Mouse (Mus musculus) liver, adult 2 months (tissue): ENCODE results near the gene Adamts17. TPM values are rescaled to one million over a fixed set of nuclear protein-coding genes. Genes with fewer than 3 reads are reported as not detected.

Source experiments
- DNase-seq: peaks from one replicate; pipeline ENCODE4 v3.0.0-alpha.2; 2011; ENCODE audit warnings: low read depth, low spot score; ENCODE audit errors: extremely low read depth
- H3K27ac ChIP-seq: fragments of 200-500 bp; replicated peaks from 2 replicates; pipeline ENCODE4 v1.5.1; 2012; ENCODE audit warnings: low read depth, mild to moderate bottlenecking, control low read depth, inconsistent platforms, low read length; ENCODE audit not compliant: insufficient read depth
- H3K27me3 ChIP-seq: fragments of 200-500 bp; 2 replicates; pipeline ENCODE4 v1.6.1; 2012; ENCODE audit warnings: mild to moderate bottlenecking, moderate library complexity, low read length, inconsistent platforms; ENCODE audit not compliant: control insufficient read depth, insufficient read depth
- H3K36me3 ChIP-seq: fragments of 200-500 bp; 2 replicates; pipeline ENCODE4 v1.6.1; 2012; ENCODE audit warnings: low read length, inconsistent platforms; ENCODE audit not compliant: control insufficient read depth, insufficient read depth
- H3K4me1 ChIP-seq: fragments of 200-500 bp; 2 replicates; pipeline ENCODE4 v1.6.1; 2011; ENCODE audit warnings: low read length; ENCODE audit not compliant: control insufficient read depth, insufficient read depth
- H3K4me3 ChIP-seq: fragments of 200-500 bp; 2 replicates; pipeline ENCODE4 v1.5.1; 2011; ENCODE audit warnings: low read depth, mild to moderate bottlenecking, control low read depth, low read length, moderate library complexity; ENCODE audit not compliant: insufficient read depth
- H3K79me2 ChIP-seq: fragments of 200-500 bp; 2 replicates; pipeline ENCODE4 v1.6.1; 2012; ENCODE audit warnings: inconsistent platforms, mild to moderate bottlenecking, low read length, moderate library complexity; ENCODE audit not compliant: control insufficient read depth, insufficient read depth
- H3K9ac ChIP-seq: fragments of 200-500 bp; 2 replicates; pipeline ENCODE4 v1.6.1; 2012; ENCODE audit warnings: low read depth, mild to moderate bottlenecking, control low read depth, inconsistent platforms, low read length
- CTCF ChIP-seq: fragments of 200-500 bp; IDR thresholded peaks from 2 replicates; pipeline ENCODE4 v1.5.1; 2011; ENCODE audit warnings: low read depth, low read length, control low read depth
- POLR2A ChIP-seq: fragments of 200-500 bp; IDR thresholded peaks from 2 replicates; pipeline ENCODE4 v1.6.1; 2011; ENCODE audit warnings: low read length, control low read depth; ENCODE audit not compliant: insufficient read depth; ENCODE audit errors: extremely low read depth
- WGBS: fragments of 180-500 bp; shearing (Covaris S2); methylation state at CpG from one replicate; pipeline ENCODE4 v1.1.7; 2018; 5-methylcytosine and 5-hydroxymethylcytosine counted together
- polyA plus RNA-seq: library from polyadenylated mRNA; depleted of rRNA; stranded (reverse); fragments of >200 nt; gene quantifications from 2 replicates; pipeline ENCODE4 v1.2.3, GENCODE M21; 2012
- total RNA-seq: library from RNA; depleted of rRNA; stranded (reverse); fragments of >200 nt; gene quantifications from 2 replicates; pipeline ENCODE4 v1.2.3, GENCODE M21; 2014

Adamts17 gene
- total and polyA plus RNA-seq, 2 experiments, result 0.09 to 0.17 TPM

DNA sequence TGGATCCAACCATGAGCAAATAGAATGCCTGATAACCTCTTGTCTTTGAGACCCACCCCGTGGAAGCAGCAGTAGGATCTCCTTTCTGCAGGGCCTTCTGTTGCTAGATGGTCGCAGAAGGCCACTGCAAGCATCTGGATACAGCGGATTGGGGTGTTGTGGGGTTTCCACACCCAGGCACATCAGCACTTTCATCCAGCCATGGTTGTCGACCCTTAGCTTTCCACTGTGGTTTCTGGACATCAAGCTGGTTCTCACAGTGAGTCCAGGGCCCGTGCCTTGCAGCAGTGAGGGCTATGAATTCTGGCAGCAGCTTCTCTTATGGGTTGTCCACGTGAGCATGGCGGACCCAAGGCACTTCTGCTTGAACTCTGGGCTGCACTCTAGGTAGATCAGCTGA lies 118.2 kb downstream of the Adamts17 start:
- Histone ChIP-seq H3K27me3 (no peaks in the 10 kb centered on the region), H3K4me3 (no peak overlapping the region), H3K4me1 (no peaks in the 10 kb centered on the region), H3K27ac (no peak overlapping the region), H3K36me3 (no peaks in the 10 kb centered on the region), H3K79me2 (no peaks in the 10 kb centered on the region), H3K9ac (no peak overlapping the region)
- WGBS, result 89% methylated on average over 7 of the region's 7 CpGs
- TF ChIP-seq POLR2A, result no peak
- TF ChIP-seq CTCF, result no peak
- no peak for DNase-seq

- Histone ChIP-seq H3K79me2 (no peaks in the 10 kb centered on the region), H3K36me3 (no peaks in the 10 kb centered on the region), H3K4me3 (no peak overlapping the region), H3K9ac (no peak overlapping the region), H3K27me3 (no peaks in the 10 kb centered on the region), H3K4me1 (no peaks in the 10 kb centered on the region), H3K27ac (no peak overlapping the region)
- no peak for DNase-seq
- 67% methylated on average over 8 of the region's 8 CpGs for WGBS
- TF ChIP-seq CTCF, result no peak
- TF ChIP-seq POLR2A, result no peak
Observed at GRCm38 (mm10) chr7:66960246-66961033, 120.9 kb downstream of the Adamts17 start.

GRCm38 (mm10) chr7:66962736-66963135 lies 123.2 kb downstream of the Adamts17 start:
- WGBS, result 91% methylated on average over 10 of the region's 10 CpGs
- H3K4me3 ChIP-seq, result no peak overlapping the region

GRCm38 (mm10) chr7:66963541-66963940 lies 124.0 kb downstream of the Adamts17 start:
- TF ChIP-seq POLR2A, result no peak
- TF ChIP-seq CTCF, result no peak
- 72% methylated on average over 8 of the region's 8 CpGs for WGBS
- Histone ChIP-seq H3K27me3 (no peaks in the 10 kb centered on the region), H3K79me2 (no peaks in the 10 kb centered on the region), H3K36me3 (no peaks in the 10 kb centered on the region), H3K4me1 (no peaks in the 10 kb centered on the region), H3K9ac (no peak overlapping the region), H3K27ac (no peak overlapping the region), H3K4me3 (no peak overlapping the region)
- DNase-seq, result no peak

More at GRCm38 (mm10) chr7:66962736-66963135, 123.2 kb downstream of the Adamts17 start:
- H3K9ac ChIP-seq, result no peak overlapping the region
- H3K4me1 ChIP-seq, result no peaks in the 10 kb centered on the region
- H3K36me3 ChIP-seq, result no peaks in the 10 kb centered on the region
- TF ChIP-seq CTCF, result no peak
- no peak for TF ChIP-seq POLR2A
- H3K27me3 ChIP-seq, result no peaks in the 10 kb centered on the region
- H3K79me2 ChIP-seq, result no peaks in the 10 kb centered on the region
- no peak for DNase-seq
- H3K27ac ChIP-seq, result no peak overlapping the region

- Histone ChIP-seq H3K4me3 (no peak overlapping the region), H3K36me3 (no peaks in the 10 kb centered on the region), H3K9ac (no peak overlapping the region), H3K27me3 (no peaks in the 10 kb centered on the region), H3K4me1 (no peaks in the 10 kb centered on the region), H3K79me2 (no peaks in the 10 kb centered on the region), H3K27ac (no peak overlapping the region)
- TF ChIP-seq CTCF, result no peak
- no peak for TF ChIP-seq POLR2A
- 89% methylated on average over 6 of the region's 6 CpGs for WGBS
- DNase-seq, result no peak
Observed at GRCm38 (mm10) chr7:66966541-66967205, 127.1 kb downstream of the Adamts17 start.

DNA sequence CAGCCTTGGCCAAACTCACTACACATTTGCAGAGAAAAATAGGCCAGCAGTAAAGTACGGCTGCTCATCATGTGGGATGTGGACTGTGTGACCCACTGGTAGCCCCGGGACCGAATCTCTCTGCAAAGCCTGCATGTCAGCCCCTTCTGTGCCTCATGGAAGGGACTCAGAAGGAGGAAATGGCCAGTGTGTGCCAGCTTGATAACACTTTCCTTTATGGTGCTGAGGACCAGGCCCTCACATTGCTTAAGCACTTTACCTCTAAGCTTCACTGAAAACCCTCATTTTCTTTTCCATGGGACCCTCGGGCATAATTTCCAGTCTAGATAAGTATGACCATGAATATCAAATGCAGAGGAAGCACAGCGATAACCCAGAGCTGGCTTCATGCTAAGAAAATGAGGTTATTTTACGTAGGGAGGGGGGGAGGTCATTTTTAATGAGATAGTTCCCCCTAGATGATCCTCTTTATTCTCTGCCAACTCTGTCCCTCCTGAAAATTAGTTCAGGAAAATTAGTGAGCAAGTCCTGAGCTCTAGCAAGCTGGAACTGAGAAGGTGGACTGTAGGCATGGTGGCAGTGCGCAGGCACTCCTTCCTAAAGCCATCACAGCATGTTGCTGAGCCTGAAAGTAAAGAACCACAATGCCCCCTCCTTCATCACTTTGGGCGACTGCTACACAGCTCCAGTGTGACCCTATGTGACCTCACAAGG lies 127.8 kb downstream of the Adamts17 start:
- Histone ChIP-seq H3K4me3 (no peak overlapping the region), H3K36me3 (no peaks in the 10 kb centered on the region), H3K9ac (no peak overlapping the region), H3K27me3 (no peaks in the 10 kb centered on the region), H3K27ac (no peak overlapping the region), H3K79me2 (no peaks in the 10 kb centered on the region), H3K4me1 (no peaks in the 10 kb centered on the region)
- TF ChIP-seq POLR2A, result no peak
- DNase-seq, result no peak
- WGBS, result 71% methylated on average over 8 of the region's 8 CpGs
